Mouse (Mus musculus) lung, postnatal 0 days (tissue): ENCODE data around the gene Kcnn4.

ENCODE experiments used
- CTCF ChIP-seq: IDR thresholded peaks from 2 replicates; pipeline ENCODE4 v1.5.1; 2016; ENCODE audit warnings: antibody characterized with exemption, mild to moderate bottlenecking
- EP300 ChIP-seq: IDR thresholded peaks from 2 replicates; pipeline ENCODE4 v1.6.1; 2016; ENCODE audit warnings: antibody characterized with exemption, mild to moderate bottlenecking, control low read depth

GRCm38 (mm10) chr7:24419579-24419978, 49.5 kb downstream of the Kcnn4 start:
- TF ChIP-seq CTCF (no peak), EP300 (no peak)
